Mouse (Mus musculus) cerebellum, postnatal 14 days (tissue): ENCODE results near the gene Jag2.

Experiments
- DNase-seq, 2 experiments: peaks; one replicate each; pipeline ENCODE4 v3.0.0; 2021; ENCODE audit warnings: mixed read lengths in 2 of 2

The Jag2 gene

DNA sequence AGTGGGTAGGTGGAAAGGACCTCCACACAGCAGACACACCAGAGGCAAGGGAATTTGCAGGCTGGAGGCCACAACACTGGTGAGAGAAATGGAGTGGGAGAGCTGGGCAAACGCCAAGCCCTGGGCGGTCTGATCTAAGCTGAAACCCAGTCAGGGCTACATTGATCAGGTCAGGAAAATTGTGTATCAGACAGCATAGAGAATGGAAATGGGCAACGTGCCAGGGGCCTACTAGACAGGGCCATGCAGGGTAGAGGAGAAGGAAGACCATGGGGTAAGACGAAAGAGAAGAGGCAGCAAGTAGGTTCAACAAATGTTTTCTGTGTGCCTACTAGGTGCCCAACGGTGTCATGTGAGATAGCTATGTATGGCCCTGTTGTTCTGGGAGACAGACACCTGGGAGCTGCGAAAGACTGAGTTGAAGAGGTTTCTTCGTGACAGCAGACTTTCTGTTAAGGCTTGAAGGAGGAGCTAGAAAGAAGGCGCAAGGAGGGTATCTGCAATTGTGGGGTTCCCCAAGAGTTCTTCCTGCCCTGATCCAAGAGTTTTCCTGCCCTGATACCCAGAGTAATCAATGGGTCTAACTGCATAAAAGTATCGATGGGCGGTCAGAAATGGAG, 11.7 kb upstream of the Jag2 start:
- peak; percentile 60 to 71 for DNase-seq

DNA sequence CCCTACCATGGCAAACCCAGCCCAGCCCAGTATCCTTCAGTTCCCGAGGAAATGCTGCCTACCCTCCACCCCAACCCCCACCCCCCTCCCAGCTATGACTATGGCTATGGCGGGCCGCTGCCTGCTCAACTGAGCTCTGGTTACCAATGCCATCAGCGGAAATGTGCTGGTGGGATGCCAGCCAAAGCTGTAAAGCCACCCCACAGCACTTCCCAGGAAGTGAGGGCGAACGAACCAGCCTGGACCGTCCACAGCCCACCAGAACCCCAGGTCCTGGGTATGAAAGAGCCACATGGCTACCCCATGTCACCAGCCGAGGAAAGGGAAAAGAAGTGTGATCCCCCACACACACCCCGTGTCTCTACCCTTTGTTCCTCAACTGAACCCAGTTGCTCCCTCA, 11.1 kb upstream of the Jag2 start:
- DNase-seq: no peak

DNA sequence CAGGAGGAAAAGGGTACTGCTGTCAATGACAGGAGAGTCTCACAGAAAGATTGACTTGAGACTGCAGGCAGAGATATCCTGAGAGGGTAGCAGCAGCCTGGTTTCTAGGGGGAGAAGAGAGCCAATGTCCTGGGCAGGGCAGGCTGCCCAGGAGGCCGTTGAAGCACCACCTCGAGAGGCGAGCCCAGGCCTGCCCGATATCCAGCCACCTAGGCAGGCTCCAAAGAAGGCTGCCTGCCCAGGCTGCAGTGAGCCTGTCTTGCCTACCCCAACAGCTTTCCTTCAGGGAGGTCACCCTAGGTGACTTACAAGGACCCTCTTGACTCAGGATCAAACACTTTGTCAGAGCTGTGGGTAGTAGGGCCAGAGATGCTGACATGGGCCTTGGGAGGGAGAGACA, 10.7 kb upstream of the Jag2 start:
- DNase-seq: no peak

DNA sequence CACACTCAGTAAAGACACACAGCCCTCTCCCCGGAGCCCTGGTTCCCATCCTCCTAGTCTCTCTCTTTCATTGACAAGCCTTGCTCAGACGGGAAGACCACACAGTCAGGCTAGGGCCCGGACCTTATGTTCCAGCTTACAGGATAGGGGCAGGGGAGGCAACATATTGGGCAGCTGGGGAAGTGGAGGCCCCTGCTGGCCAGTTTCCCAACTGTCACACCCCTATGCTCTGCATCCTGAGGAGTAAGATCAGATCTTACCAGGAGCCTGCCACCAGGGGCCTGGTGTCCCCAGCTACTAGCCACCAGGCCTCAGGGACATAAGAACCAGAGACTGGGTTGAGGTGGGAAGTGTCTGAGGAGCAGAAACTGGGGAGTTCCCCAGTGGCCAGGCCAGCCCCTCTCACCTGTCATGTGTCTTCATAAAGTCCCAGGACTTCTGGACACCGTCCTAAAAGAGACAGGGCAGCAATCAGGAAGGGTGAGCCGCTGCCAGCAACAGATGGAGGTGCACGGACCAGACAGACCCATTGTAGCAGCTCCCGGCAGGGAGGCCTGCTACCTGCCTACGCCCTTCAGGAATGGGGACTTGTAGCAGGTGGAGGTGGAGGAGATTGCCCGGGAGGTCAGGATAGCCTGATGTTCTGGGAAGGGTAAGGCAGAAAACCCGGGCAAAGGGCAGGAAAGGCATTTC, 9.4 kb upstream of the Jag2 start:
- DNase-seq: peak; percentile 73 to 80

DNA sequence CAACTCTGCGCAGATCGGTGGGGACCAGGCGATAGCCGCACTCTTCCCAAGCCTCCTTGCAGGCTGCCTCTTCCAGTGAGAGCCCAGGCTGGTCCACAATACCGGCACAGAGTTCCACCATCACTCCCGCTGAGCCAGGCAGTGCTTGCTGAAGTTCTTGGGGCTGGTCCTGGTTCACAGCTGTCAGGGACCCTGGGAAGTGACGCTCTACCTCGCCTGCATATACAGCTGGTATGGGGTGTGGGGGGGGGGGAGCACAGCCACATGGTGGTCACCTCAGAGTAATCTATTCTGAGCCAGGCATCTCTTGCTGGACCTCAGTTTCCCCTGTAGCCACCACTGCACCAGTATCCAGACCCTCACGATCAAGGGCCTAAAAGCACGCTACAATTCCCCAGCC, 8.8 kb upstream of the Jag2 start:
- no peak for DNase-seq

DNA sequence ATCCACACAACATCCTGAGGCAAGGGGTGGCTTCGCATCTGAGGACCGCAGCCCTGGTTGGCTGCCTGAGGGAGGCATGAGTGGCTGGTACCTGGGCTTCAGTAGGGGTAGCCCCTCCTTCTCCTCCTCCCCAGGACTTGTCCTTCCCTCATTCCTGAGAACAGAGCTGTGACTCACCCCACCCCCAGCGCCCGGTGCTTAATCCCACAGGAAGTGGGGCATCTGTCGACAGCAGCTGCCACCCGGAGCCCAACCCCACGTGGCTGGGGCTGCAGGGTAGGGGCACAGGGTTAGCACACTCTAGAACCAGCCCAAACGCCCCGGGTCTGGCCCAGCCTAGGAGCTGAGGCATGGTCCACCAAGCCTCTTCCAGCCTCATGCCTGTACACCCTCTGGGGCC, 8.3 kb upstream of the Jag2 start:
- no peak for DNase-seq

DNA sequence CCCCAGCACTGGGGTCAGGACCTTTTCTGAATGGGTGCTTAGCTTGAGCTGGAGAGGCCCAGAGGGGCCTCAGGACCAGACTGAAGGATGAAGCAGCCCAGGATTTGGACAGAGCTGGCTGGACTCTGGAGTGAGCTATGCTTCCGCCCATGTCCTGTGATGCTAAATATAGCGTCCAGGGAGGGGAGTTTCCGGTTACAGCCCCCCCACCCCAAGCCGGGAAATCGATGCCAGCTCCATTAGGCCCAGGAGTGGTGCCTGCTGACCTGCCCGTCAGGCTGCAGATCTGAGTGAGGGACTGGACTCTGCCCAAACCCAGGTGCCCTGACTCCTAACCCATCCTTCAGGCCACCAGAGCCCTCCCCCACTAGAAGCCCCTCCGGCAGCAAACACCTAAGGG, 3.1 kb upstream of the Jag2 start:
- DNase-seq: no peak

DNA sequence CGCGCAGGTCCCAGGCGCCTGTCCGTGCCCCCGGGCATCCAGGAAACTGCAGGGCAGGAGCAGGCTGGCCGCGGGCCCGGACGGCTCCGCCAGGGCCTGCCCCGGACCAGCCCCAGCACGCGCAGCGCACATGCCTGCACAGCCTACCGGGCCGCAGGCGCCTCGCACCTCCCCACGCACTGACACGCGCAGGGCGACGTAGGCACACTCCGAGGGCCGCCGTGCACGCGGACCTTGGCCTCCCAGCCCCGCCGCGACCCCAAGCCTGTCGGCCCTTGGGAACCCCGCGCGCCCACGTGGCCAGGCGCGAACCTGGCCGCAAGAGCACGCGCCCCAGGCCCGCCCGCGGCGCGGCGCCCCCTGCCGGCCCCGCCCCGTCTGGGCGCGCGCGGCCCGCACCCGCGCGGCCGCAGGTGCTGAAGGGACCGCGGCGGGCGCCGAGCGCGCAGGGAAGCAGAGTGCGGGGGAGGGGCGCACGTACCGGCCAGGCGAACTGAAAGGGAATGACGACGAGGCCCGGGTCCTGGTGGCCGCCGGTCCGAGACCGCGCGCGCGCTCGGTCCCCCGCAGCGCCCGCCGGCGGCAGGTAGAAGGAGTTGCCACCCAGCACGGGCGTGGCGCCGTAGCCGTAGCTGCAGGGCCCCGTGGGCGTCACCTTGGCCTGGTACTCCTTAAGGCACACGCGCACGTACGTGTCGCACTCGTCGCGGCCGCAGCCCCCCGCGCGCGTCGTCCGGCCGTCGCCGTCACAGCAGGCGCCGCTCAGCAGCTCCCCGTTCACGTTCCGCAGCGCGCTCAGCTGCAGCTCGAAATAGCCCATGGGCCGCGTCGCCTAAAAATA, 955 bp downstream of the Jag2 start:
- DNase-seq: peak; percentile 60 to 68

DNA sequence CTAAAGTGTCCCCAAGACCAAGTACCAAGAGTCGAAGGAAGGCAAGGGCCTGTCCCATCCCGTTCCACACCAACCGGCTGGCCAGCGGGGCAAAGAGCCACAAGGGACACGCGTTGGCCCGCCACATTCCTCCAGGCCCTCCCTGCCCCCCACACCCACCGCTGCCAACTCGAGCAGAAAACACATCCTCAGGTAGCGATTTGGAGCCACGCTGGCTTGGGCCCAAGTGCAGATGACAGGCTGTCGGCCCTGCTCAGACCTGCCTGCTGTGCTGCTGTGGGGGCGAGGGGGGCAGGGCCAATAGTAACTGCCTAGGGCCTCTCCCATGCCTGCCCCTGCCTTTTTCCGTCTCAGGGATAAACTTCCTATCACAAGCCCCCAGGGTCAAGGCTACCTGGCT, 2.3 kb downstream of the Jag2 start:
- DNase-seq: peak in 1 of 2 experiments; percentile 62

DNA sequence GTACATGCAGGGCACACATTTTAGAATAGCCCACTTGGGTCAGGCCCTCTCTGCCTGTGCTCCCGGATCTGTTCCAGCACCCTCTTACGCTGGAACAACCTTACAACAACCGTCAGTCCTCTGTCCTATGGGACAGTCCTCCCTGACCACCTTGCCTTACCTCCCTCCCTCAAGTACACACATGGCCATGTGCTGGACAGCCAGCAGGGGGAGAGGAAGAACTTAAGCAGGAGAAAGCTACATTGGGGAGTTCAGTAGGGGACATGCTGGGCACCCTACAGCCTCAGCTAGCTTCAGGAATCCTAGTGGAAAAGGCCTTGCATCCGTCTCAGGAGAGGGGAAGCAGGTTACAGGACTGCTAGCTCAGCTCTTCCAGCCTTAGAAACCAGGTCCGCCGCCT, 3.6 kb downstream of the Jag2 start:
- no peak for DNase-seq

DNA sequence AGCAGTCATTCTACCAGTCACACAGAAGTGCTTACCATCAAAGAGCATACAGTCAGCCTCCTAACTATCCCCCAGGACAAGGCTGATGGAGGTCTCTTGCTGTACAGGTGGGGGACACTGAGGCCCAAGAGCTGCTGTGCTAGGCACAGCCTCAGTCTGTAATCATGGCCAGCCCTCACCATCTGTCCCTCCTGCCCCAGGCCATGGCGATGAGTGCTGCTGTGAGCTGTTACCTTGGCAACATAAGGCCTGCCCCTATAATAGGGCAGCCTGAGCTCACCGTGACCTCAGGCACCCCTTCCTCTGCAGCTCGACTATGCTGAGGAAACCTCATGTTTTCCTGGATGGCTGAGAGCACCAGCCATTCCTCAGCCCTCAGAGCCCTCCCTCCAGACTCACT, 7.0 kb downstream of the Jag2 start:
- DNase-seq: no peak

DNA sequence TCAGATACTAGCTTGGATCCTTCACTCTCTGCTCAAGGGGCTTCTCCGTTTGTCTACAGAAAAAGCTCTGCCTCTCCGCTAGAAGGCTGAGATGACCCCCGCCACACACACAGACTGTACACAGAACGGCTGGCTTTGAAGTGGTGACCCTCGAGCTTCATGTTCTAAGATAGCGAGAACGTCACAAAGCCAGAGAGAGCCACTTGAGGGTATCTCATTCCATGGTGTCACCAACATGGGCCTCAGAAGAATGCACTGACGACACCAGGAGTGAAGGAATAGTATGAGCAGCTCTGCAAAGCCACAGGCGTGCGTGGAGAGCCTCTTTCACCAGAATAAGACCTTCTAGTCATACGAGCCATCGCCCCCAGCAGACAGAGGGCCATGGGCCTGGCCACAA, 8.1 kb downstream of the Jag2 start:
- DNase-seq: no peak

DNA sequence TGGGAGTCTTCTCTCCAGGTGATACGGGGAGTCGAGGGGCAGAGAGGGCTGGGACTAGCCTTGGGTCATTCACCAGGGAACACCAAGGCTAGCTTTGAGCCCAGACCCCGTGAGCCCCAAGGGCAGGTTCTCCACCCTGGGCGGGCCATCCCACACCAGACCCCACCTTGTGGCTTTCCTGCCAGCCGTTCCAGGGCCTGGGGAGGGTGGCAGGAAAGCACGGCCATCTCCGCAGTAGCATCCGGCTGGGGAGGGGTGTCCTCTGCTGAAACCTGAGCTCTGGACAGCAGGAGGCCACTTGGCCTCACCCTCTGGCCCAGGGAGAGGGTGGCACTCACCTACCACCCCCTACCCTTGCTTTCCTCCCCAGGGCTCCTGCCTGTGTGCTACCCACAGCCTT, 11.7 kb downstream of the Jag2 start:
- no peak for DNase-seq

DNA sequence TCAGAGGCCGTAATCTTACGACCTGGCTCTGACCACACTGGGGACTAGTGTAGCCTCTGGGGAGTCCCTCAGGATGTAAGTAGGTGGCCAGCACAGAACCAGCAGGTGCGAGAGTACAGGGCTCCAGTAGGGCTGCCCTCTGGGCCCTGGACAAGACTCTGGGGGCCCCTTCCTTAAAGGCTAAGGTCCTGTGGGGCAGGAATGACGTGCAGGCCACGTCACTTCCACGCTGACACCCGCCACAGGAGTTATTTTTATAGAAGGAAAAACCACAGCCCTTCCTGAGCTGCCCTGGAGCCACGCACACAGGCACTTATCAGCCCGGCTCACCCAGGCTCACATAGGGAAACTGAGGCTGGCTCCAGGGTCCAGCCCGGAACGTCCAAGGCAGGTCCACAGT, 12.1 kb downstream of the Jag2 start:
- DNase-seq: no peak

DNA sequence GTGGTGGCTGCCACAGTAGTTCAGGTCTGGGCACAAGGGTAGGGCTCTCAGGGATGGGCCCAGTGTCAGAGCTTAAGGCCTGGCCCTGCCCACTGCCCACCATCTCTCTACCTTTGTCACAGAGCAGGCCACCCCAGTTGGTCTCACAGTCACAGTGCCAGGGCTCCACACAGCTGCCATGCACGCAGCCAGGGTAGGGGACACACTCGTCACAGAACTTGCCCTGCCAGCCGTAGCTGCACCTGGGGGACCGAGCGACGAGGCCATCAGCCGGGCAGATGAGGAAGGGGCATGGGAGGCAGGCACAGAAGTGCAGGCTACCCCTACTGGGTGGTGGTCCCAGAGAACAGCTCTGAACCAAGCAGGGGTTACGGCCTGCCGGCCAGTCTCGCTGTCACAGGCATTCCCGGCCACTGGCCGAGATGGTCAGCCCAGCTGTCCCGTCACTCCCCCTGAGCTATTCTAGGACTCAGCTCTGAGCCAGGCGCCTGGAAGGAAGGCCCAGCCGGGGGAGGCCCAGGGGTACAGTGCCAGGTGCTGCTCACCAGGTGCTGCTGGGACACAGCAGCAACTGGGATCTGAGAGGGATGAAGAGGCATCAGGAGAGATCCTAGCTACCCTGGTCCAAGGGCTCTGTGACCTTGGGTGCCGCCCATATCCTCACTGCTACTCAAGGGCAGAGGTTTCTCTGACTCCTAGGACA, 12.7 kb downstream of the Jag2 start:
- DNase-seq: no peak

DNA sequence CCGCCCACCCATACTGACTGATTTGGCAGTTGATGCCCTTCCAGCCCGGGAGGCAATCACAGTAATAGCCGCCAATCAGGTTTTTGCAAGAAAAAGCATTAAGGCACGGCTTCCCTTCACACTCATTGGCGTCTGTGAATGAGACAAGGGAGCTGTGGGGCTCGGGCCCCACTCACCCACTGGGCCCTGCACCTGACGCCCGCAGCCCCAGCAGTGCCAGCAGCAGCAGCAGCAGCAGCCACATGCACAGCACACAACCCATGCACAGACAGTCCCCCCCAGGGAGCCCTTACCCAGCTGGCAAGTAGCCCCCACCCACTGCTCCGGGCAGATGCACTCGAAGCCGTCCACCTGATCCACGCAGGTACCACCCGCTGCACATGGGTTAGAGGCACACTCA, 14.0 kb downstream of the Jag2 start:
- DNase-seq: no peak

DNA sequence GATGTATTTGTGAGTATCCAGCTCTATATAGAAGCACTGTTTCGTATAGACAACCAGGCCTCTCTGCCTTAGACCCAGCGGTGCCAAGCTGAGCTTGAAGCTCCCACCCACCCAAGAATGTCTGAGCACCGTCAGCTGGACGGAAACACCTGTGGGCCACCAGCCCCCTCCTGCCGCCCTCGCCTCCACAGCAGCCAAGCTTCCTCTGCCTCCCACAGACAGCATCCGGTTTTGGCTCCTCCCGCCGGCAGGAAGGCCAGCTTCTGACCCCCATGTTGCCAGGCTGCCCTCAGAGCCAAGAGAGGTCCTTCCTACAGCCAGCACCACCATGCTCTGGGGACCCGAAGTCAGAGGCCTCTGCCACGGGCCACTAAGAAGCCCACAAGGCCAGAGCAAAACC, 15.0 kb downstream of the Jag2 start:
- no peak for DNase-seq

DNA sequence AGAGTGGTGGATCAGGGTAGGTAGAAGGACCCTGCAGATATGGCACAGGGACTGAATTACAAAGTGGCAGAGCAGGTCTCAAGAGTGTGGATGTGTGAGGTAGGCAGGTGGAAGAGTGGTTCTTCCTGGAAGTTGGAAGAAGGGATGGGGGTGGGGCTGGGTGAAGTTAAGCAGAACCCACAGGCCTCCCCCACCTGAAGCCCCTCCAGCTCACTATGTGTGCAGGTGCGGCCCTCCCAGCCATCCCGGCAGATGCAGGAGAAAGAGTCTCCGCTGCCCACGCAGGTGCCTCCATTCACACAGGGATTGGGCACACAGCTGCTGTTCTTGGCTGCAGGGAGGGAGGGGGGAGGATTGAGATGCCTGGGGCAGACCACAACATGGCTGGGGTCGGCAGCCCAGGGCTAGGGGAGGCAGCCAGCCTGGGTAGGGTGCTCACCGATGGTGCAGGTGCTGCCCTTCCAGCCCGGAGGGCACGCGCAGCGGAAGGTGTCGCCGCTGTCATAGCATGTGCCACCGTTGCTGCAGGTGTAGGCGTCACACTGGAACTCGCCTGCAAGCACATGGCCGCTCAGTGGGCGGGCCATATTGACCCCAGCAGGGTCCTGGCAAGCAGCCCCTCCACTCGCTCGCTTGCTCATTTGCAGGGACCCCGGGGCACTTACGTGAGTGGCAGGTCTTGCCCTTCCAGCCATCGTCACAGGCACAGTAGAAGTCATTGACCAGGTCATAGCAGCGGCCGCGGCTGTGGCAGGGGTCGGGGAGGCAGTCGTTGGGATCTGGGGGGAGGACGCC, 16.4 kb downstream of the Jag2 start:
- DNase-seq: peak; percentile 82 to 87

DNA sequence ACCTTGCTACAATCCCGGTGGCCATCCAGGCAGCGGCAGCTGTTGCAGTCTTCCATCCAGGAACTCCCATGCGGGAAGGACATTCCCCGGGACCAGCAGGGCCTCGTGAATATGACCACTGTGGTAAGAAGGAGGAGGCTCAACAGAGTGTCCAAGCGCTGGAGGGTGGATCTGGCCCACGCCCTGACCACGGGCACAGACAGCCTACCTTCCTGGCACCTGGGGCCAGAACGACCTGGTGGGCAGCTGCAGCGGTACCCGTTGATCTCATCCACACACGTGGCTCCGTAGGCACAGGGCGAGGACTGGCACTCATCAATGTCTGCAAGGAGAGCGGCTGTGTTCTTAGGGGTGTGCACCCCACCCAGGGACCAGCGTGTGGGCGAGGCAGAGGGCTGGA, 17.9 kb downstream of the Jag2 start:
- no peak for DNase-seq

DNA sequence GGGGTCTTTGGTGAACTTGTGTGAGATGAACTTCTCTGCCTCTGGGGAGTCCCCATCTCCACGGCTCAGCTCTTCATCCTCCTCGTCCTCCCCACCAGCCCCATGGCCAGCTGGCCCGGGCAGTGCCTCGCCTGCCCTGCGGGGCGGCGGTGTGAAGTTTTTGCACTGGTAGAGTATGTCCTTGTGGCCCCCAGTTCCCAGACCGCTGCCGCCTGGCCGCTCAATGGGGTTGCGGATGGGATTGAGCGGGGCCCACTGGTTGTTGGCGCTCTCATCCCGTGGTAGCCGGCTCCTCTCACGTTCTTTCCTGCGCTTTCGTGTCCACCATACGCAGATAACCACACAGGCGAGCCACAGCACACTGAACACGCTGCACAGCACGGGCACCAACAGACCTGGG, 20.6 kb downstream of the Jag2 start:
- DNase-seq: no peak

DNA sequence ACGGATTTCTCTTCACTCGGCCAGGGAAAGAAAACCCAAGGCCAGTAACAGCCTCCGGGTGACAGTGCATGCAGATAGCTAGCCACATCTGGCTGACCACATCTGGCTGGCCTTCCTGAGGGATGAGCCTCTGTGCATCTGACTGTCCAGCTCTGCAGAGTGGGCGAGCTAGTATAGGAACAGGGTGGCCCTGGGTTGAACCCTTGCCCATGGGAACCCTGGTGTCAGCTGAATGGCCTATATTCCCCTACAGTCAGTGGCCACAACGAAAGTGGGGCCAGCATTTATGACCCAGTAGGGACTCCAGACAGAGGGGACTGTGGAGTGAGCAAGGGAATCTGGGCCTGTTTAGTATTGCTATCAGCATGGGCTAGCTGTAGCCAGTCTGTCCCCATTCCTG, 24.6 kb downstream of the Jag2 start:
- DNase-seq: no peak

DNA sequence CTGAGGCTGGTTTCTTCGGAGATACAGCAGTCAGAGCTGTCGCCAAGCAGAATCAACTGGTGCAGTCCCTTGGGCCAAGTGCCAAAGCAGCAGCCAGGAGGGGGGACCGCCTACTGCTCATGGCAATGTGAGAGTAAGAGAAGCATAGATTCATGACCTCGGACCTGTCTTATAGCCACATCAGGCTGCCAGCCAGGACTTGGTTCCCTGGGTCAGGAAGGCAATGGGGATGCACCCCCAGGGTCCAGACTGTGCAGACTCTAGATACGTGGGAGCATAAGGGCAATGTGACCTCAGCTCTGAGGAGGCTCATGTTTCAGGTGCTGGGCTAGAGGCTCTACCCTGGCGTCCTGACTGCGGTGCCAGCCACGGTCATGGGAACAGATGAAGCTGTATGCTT, 25.6 kb downstream of the Jag2 start:
- no peak for DNase-seq

DNA sequence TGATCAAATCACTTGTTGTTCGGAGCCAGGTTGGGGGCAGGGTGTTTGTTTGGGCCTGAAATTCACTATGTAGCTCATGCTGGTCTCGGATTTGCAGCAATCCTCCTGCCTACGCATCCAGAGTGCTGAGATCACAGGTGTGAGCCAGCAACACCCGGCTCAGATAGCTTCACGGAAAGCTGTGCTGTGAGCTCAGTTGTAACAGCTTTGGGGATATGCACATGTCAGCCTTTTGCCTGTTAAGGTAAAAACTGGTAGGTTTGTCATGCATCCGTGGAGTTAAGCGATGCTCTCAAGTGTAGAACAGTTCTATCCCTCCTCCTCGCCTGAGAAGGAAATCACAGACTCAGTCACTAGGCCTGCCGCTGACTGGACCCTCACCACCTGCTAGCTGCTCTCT, 28.9 kb downstream of the Jag2 start:
- no peak for DNase-seq
